Mouse (Mus musculus) stomach, embryonic 14.5 days (tissue): ENCODE data around the gene Klrb1f. TPM values are rescaled to one million over a fixed set of nuclear protein-coding genes. Genes with fewer than 3 reads are reported as not detected.
"Not testable (repeated sequence)": the region's sequence is repeated elsewhere in the genome, so short reads cannot be mapped to it uniquely, and the experiment has no call there.

Experiments used
- ATAC-seq: fragments of 200-750 bp; cut with Nextera tagmentation; 2 replicates; pipeline ENCODE4 v1.8.0; 2017; ENCODE audit warnings: low read depth, moderate TSS enrichment; ENCODE audit not compliant: insufficient number of reproducible peaks, insufficient read depth, low FRiP score
- H3K27ac ChIP-seq: fragments of 300-500 bp; sonication (generic); 2 replicates; pipeline ENCODE4 v1.5.1; 2014; ENCODE audit warnings: mild to moderate bottlenecking, low read length, moderate library complexity, mixed read lengths
- H3K27me3 ChIP-seq: fragments of 300-500 bp; sonication (generic); 2 replicates; pipeline ENCODE4 v1.6.1; 2014; ENCODE audit warnings: low read length, control low read depth, mixed read lengths; ENCODE audit not compliant: control insufficient read depth, insufficient read depth
- H3K36me3 ChIP-seq: fragments of 300-500 bp; sonication (generic); 2 replicates; pipeline ENCODE4 v1.6.1; 2014; ENCODE audit warnings: mild to moderate bottlenecking, control low read depth, low read length, moderate library complexity, mixed read lengths; ENCODE audit not compliant: control insufficient read depth, insufficient read depth
- H3K4me1 ChIP-seq: fragments of 300-500 bp; sonication (generic); 2 replicates; pipeline ENCODE4 v1.6.1; 2014; ENCODE audit warnings: low read length, control low read depth, mixed read lengths; ENCODE audit not compliant: control insufficient read depth, insufficient read depth
- H3K4me2 ChIP-seq: fragments of 300-500 bp; sonication (generic); replicated peaks from 2 replicates; pipeline ENCODE4 v1.6.1; 2014; ENCODE audit warnings: low read depth, low read length, control low read depth
- H3K4me3 ChIP-seq: fragments of 300-500 bp; sonication (generic); 2 replicates; pipeline ENCODE4 v1.5.1; 2014; ENCODE audit warnings: low read depth, low read length, control low read depth
- H3K9ac ChIP-seq: fragments of 300-500 bp; sonication (generic); replicated peaks from 2 replicates; pipeline ENCODE4 v1.6.1; 2014; ENCODE audit warnings: low read depth, mild to moderate bottlenecking, control low read depth, low read length, moderate library complexity, mixed read lengths
- H3K9me3 ChIP-seq: fragments of 300-500 bp; sonication (generic); 2 replicates; pipeline ENCODE4 v1.6.1; 2016; ENCODE audit warnings: low read depth, low read length, control low read depth; ENCODE audit not compliant: control insufficient read depth
- WGBS: fragments of 180-500 bp; shearing (Covaris S2); extraction: QIAGEN DNeasy Blood & Tissue Kit; methylation state at CpG from one replicate; pipeline ENCODE4 v1.1.7; 2014; 5-methylcytosine and 5-hydroxymethylcytosine counted together
- polyA plus RNA-seq: library from polyadenylated mRNA; unstranded; fragments of >200 nt; fragmentation: Nextera tagmentation; extraction: Ambion mirVana; gene quantifications from 2 replicates; pipeline ENCODE4 v1.2.1, GENCODE M21; 2014

Gene Klrb1f
- polyA plus RNA-seq, 1 experiment from 2014 or later, result 0.36 TPM

GRCm38 (mm10) chr6:129088161-129088560, 42.5 kb downstream of the Klrb1f start:
- H3K4me3 ChIP-seq, result no peak overlapping the region
- H3K4me2 ChIP-seq, result no peak overlapping the region
- no peaks in the 10 kb centered on the region for H3K27me3 ChIP-seq
- H3K36me3 ChIP-seq, result no peaks in the 10 kb centered on the region
- no peak overlapping the region for H3K27ac ChIP-seq
- no peaks in the 10 kb centered on the region for H3K4me1 ChIP-seq
- H3K9me3 ChIP-seq, result no peaks in the 10 kb centered on the region
- ATAC-seq, result no peak
- no peak overlapping the region for H3K9ac ChIP-seq
- 73% methylated on average over 1 of the region's 1 CpGs for WGBS

GRCm38 (mm10) chr6:129088596-129088995, 42.9 kb downstream of the Klrb1f start:
- ATAC-seq, H3K4me2 ChIP-seq, H3K27me3 ChIP-seq, H3K4me1 ChIP-seq, H3K9ac ChIP-seq, H3K4me3 ChIP-seq, H3K9me3 ChIP-seq, H3K36me3 ChIP-seq, H3K27ac ChIP-seq: not testable (repeated sequence)
- WGBS, result 97% methylated on average over 8 of the region's 8 CpGs

GRCm38 (mm10) chr6:129095166-129095565, 49.5 kb downstream of the Klrb1f start:
- ATAC-seq, result no peak
- H3K9ac ChIP-seq, result no peak overlapping the region
- no peak overlapping the region for H3K27ac ChIP-seq
- no peaks in the 10 kb centered on the region for H3K4me1 ChIP-seq
- H3K36me3 ChIP-seq, result no peaks in the 10 kb centered on the region
- no peaks in the 10 kb centered on the region for H3K27me3 ChIP-seq
- no peak overlapping the region for H3K4me2 ChIP-seq
- no peak overlapping the region for H3K4me3 ChIP-seq
- H3K9me3 ChIP-seq, result no peaks in the 10 kb centered on the region

- Histone ChIP-seq H3K9me3 (no peaks in the 10 kb centered on the region), H3K9ac (no peak overlapping the region), H3K36me3 (no peaks in the 10 kb centered on the region), H3K4me1 (no peaks in the 10 kb centered on the region), H3K4me2 (no peak overlapping the region), H3K27ac (no peak overlapping the region), H3K4me3 (no peak overlapping the region), H3K27me3 (no peaks in the 10 kb centered on the region)
- 25% methylated on average over 1 of the region's 1 CpGs for WGBS
- ATAC-seq, result no peak
Observed at GRCm38 (mm10) chr6:129097929-129098328, 52.2 kb downstream of the Klrb1f start.

- H3K4me1 ChIP-seq, ATAC-seq, H3K9me3 ChIP-seq, H3K9ac ChIP-seq, H3K36me3 ChIP-seq, H3K4me3 ChIP-seq, H3K27ac ChIP-seq, H3K4me2 ChIP-seq, H3K27me3 ChIP-seq: not testable (repeated sequence)
- 64% methylated on average over 1 of the region's 1 CpGs for WGBS
Observed at GRCm38 (mm10) chr6:129100794-129101193, 55.1 kb downstream of the Klrb1f start, which contains the start of gene Clec2e. Gene Clec2e (minus strand): TSS chr6:129100913.

GRCm38 (mm10) chr6:129101604-129102003, 55.9 kb downstream of the Klrb1f start:
- 85% methylated on average over 1 of the region's 1 CpGs for WGBS
- no peak for ATAC-seq
- H3K9ac ChIP-seq, result no peak overlapping the region

GRCm38 (mm10) chr6:129102858-129103555, 57.3 kb downstream of the Klrb1f start:
- Histone ChIP-seq H3K4me1 (no peaks in the 10 kb centered on the region), H3K36me3 (no peaks in the 10 kb centered on the region), H3K4me2 (no peak overlapping the region), H3K9ac (no peak overlapping the region), H3K27ac (no peak overlapping the region), H3K4me3 (no peak overlapping the region), H3K9me3 (no peaks in the 10 kb centered on the region), H3K27me3 (no peaks in the 10 kb centered on the region)
- ATAC-seq, result no peak
- WGBS, result 71% methylated on average over 4 of the region's 4 CpGs

More at GRCm38 (mm10) chr6:129101604-129102003, 55.9 kb downstream of the Klrb1f start:
- Histone ChIP-seq H3K4me1 (no peaks in the 10 kb centered on the region), H3K4me3 (no peak overlapping the region), H3K36me3 (no peaks in the 10 kb centered on the region), H3K27ac (no peak overlapping the region), H3K4me2 (no peak overlapping the region), H3K27me3 (no peaks in the 10 kb centered on the region), H3K9me3 (no peaks in the 10 kb centered on the region)
